Mouse (Mus musculus): ENCODE measurements around the gene Slc38a9.

Slc38a9 gene

GRCm38 (mm10) chr13:112660574-112661381, at the start of gene Slc38a9:
Gene Slc38a9, plus strand, starts transcription at chr13:112660751.
- peak; percentile 90 for DNase-seq

GRCm38 (mm10) chr13:112621592-112621991, 39.0 kb upstream of the Slc38a9 start:
- no peak for DNase-seq

DNA sequence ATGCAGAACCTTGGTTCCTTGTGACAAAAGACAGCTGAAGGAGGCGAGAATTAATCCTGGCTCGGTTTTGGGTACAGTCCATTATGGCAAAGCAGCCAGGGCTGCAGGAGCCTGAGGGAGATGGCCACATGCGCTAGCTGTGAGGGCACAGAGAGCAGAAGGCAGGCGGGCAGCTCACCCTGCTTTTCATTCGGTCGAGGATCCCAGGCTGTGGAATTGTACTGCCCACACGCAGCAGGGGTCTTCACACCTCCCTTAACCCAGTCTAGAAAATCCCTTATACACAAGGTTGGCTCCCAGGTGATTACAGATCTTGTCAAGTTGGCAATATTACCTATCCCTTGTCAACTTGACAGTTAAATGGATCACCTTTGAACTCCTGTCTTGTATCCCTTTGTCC, 36.9 kb upstream of the Slc38a9 start:
- no peak for DNase-seq

DNA sequence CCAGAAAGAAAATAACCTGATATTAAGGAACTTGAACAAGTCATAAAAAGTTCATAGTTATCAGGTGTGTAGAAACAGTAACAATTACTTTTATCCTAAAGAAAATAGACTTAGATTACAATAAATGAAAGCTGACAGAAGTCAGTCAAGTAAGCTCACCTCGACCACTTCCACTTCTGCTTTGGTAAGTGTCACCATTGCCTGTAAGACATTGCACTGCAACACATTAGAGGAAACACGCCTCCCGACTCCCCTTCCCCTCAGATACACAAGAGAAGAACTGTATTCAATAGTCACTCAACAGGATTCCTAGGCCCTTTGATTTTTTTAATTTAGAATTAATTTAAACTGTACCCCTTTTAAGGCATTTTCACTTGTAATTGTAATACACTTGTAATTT, 35.9 kb upstream of the Slc38a9 start:
- DNase-seq: no peak

DNA sequence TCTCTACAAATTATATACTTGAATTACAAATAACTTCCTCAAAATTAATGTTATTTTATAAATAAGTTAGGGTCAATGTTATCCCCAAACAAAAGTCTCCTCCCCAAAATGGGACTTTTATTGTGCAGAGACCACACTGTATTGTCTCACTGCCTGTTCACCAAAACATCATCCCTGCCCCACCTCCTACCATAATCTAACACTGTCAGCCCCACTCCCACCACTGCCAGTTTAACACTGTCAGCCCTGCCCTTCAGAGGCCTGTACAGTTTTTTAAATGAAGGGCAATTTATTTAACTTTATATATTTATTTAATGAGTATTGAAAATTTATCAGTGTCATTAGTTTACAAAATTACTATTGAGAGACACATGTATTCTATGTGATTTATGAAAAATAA, 35.0 kb upstream of the Slc38a9 start:
- no peak for DNase-seq

- DNase-seq: no peak
These were observed 25.2 kb upstream of the Slc38a9 start for GRCm38 (mm10) chr13:112635174-112635837.

DNA sequence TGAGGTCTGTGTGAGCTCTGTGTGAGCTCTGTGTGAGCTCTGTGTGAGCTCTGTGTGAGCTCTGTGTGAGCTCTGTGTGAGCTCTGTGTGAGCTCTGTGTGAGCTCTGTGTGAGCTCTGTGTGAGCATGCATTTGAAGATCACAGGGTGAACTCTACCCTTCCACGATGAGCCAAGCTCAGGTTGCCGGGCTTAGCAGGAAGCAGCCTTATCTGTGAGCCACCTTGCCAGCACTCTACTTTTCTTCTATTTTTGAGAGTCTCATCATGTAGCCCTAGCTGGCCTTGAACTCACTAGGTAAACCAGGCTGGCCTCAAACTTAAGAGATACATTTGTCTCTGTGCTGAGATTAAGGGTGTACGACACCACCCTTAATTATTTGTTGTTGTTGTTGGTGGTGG, 24.1 kb upstream of the Slc38a9 start:
- DNase-seq: no peak

DNA sequence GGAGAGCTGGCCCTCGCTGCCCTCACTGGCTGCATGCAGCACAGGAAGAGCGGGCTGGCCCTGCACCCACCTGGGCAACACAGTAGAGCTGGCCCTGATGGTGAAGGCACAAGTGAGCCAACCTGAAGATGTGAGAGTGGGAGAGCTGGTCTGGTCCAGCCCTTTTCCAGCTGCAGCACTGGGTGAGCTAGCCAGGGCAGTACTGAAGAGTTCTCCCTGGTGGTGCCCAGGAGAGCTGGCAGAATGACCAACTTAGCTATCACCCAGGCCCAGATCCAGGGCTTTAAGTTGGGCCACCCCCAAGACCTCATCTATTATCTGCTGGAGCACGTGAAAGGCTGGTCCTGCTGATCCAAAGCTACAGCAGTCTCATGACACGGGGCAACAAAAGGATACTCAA, 21.4 kb upstream of the Slc38a9 start:
- no peak for DNase-seq

DNA sequence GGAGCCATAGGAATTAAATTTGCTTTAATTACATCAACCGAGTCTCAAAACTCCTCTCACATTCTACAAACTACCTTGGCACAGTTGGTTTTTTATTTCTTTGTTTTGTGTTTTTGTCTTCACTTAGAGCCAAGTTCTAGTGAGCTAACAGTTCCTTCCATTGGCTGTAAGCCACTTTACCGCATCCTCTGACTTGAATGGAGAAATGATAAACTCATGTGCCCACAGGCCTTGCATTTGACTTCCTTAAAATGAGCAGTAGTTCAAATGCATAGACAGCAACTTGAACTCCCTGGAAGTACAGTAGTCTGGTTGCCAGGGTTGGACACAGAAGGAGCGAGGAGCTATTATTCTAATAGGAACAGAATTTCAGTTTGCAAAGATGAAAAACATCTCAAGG, 17.7 kb upstream of the Slc38a9 start:
- no peak for DNase-seq

GRCm38 (mm10) chr13:112644996-112645395, 15.6 kb upstream of the Slc38a9 start:
- no peak for DNase-seq

DNA sequence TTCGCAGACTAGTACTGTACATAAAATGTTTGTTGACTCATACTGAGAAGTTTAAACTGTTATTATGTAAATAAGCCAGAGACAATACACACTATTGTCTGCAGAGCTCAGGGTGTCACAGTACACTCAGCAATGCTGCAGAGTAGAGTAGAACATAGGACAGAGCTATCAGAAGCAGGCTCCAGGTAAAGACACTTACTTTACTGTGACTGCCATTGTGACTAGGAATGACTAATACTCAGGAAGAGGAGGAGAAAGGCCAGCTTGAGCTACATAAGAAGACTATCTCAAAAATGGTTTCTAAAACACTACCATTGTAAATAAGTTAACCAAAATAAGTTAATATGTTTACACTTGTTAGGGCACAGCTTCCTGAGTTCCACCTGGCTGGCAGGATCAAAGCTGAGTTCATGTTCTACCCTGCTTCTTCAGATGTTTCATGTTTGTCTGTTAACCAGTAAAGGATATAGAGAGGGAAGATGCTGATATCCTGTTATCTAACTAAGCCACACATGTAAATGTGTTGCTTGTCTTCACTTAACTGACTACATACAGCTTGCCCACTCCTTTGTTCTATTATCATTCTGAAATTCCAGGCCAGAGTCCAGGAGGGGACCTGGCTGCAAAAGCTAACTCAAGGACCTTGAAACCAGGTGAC, 14.9 kb upstream of the Slc38a9 start:
- no peak for DNase-seq

DNA sequence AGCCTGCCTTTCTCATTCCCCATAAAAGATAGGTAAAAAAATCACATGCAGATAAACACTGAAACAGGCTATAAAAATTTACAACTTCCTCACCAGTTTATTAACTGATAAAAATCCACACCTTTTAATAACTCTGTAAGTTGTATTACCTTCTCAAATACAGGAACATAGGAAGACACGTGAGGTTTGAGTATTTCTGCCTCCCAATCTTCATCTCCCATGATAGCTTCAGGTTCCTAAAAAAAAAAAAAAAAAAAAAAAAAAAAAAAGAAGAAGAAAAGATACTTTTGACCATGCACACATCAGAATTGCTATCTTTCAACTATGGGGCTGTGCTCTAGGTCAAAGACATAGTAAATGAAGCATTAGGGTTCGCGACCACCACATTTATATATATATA, 9.4 kb upstream of the Slc38a9 start:
- no peak for DNase-seq

DNA sequence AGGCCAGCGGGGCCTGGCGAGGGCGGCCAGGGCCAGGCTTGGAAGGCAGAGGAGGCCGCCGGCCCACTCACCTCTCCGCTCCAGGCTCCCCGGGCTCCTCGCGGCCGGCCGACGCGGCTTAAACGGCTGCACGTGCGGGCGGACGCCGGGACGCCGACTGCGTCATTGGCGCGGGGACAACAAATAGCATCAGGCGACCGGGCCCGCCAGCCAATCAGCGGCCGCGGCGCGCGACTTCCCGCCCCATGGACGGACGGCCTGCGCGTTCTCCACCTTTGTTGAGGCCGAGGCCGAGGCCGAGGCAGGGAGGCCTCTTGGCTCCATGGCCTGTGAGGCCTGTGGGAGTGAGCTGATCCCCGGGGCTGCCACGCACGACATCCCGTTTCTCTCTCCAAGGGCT, 8.3 kb upstream of the Slc38a9 start, which contains the start of gene Ddx4:
Gene Ddx4, minus strand, starts transcription at position 271 of the 400 bp plus-strand sequence.
- DNase-seq: no peak

DNA sequence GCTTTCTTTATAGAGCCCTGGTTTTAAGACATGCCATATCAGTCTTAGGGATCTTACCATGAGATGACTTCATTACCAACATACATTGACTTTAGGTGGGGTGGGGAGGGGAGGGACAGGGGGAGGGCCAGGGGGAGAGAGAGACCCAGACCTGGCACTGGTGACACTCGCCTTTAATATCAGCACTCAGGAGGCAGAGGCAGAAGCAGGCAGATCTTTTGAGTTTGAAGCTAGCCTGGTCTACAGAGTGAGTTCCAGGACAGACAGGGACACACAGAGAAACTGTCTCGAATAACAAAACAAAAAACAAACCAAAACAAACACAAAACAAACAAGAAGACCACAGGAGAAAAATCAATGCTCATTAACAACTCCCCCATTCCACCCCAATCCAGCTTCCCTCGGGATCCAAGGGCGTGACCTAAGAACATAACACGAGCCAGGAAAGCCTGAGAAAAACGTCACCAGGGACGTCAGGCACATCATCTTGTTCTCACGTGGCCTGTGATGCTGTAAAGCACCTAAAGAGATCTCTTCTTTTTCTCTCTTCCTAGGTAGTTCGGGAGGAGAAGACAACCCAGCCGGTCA, 471 bp upstream of the Slc38a9 start:
- DNase-seq: no peak

DNA sequence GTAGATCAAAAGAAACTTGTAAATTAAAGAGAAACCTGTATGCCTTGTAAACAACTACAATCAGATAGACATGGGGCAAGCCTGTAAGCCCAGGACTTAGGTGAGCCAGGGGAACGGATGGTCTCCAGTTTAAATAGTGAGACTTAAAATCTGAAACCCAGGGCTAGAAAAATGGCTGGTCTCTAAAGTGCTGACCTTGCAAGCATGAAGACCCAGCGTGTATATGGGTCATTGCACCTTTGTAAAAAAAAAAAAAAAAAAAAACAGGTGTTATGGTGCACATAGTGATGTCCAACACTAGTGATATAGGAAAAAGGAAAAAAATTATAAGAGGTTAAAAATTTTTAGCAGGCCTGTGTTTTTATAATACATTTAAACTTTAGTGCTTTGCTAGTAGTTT, 1.1 kb downstream of the Slc38a9 start:
- no peak for DNase-seq

GRCm38 (mm10) chr13:112666433-112667024, 6.0 kb downstream of the Slc38a9 start:
- DNase-seq: no peak

- DNase-seq: no peak
These were observed 6.7 kb downstream of the Slc38a9 start for GRCm38 (mm10) chr13:112667215-112667614.

GRCm38 (mm10) chr13:112671708-112672107, 11.2 kb downstream of the Slc38a9 start:
- DNase-seq: no peak

- no peak for DNase-seq
These were observed 12.2 kb downstream of the Slc38a9 start for GRCm38 (mm10) chr13:112672797-112673196.

GRCm38 (mm10) chr13:112673899-112674447, 13.4 kb downstream of the Slc38a9 start:
- peak; percentile 74 for DNase-seq

DNA sequence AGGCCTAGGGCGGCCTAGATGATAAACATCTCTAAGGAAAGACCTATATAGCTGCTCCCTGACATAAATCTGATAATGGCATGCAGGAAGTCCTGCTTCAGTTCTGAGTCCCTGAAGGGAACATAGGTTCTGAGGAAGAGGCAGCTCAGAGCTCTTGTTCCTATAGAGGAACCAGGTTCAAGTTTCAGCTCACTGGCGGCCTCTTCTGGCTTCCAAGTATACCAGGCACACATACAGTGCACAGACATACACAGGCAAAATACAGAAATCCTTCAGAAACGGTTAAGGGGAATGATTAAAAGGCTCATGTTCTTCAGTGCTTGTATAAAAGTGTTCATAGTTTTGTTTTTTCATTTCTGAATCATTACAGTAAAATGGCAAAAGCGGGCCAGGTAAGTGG, 17.6 kb downstream of the Slc38a9 start:
- no peak for DNase-seq

DNA sequence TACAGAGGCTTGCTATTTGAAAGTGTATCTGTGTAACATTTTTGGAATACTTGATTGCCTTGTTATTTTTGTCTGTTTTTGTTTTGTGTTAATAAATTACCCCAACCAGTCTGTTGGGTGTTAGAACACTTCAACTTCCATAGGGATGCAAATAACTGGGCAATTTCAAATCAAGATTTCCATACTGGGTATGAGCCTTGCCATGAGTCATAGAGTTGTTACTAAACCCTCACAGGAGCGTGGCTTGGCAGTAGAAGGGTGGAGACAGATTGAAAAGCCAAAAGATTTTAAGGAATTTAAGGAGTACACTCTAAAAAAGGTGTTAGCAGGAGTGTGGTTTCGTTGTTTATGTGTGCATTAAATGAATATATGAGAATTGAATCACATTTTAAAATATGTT, 22.8 kb downstream of the Slc38a9 start:
- DNase-seq: no peak

GRCm38 (mm10) chr13:112683970-112684369, 23.4 kb downstream of the Slc38a9 start:
- no peak for DNase-seq
